Mouse (Mus musculus): ENCODE results near the gene Kcnk13. TPM values are rescaled to one million over a fixed set of nuclear protein-coding genes. Genes with fewer than 3 reads are reported as not detected.
A peak's percentile ranks its signal among the peaks of the same experiment; 100 is the strongest.

The Kcnk13 gene
- total RNA-seq, 2 experiments from 2014 or later = 0.10 to 0.38 TPM

DNA sequence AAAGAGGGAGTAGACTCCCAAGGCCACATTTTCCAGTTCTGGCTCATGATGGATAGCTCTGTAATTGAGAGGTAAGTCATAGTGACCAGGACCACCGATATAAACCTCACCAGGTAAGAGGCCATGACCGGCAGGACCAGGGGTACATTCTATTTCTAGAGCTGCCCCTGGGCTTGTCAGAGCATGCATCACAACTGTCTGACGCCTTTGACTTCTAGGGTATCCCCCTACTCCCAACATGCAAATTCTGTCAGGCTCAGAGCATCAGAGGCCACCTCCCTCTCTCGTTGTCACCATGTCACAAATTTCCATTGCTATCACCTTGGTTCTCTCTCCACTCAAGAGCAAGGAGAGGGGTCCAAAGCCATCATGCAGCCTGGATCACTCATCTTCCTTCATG is 126.5 kb downstream of the Kcnk13 start:
- DNase-seq = no peak

DNA sequence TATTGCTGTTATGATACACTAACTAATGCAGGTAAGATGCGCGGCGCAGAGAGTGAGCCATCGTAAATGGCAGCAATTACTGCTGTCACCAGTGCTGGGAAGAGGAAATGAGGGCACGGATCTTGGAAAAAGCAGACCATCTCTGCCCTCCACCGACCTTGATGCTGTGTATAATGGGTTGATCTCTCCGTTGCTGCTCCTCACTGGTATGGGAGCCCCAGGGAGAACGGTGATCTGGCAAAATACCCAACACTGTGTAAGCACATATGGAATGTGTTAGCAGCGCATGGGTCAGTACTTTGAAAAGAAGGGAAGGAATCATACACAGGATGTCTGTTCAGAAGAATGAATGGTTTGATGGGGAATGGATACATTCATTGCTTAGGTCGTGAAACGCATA is 128.7 kb downstream of the Kcnk13 start:
- no peak for DNase-seq

DNA sequence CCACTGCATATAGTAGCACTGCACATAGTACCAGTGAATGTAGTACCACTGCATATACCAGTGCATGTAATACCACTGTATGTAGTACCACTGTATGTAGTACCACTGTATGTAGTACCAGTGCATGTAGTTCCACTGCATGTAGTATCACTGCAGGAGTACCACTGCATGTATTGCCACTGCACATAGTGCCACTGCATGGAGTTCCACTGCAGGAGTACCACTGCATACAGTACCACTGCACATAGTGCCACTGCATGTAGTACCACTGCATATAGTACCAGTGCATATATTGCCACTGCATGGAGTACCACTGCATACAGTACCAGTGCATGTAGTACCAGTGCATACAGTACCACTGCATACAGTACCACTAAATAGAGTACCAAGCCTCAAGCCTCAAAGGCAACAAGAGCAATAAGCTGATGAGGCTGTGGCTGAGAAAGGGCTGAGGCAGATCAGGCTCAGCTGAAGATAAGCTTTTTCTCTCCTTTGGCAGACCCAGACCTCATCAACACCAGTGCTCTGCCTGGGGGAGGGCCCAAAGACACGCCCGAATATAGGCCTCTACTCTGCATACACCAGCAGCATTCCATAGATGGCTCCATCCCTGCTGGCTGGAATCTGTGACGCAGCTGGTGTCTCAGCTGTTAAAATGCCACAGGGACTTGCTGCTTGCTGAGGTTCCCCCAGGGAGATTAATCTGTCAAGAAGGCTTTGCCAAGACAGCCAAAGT is 135.8 kb downstream of the Kcnk13 start:
- DNase-seq = no peak

DNA sequence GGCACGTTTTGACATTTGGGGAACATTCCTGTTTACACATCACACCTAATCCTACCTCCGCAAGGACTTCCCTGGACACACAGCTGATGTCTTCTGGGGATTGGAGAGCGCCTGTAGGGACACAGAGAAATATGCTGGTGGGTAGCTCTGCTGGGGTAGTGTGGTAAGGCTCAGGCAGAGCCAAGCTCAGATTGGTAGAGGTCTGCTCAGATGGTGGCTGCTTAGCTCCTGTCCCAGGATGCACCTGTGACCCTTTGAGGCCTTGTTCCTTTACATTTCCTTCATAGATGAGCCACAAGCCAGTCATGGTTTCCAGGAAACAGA is 136.4 kb downstream of the Kcnk13 start:
- no peak for DNase-seq

DNA sequence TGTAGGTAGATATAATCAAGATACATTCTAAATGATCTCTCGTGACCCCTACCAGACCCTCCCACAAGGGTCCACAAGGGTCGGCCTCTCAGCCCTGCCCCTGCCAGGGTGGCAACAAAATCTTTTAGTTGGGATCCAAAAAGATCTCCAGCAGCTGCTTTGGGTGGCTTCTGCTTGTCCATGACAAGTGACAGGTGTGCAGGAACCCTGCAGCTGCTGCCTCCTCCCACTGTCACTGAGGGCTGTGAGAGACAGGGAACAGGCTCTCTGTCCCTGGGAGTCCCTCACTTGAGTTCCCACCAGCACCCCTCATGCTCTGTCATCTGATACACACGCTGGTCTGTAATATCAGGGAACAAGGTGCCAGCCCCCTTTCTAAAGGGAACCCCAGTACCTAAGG is 137.4 kb downstream of the Kcnk13 start:
- no peak for DNase-seq

DNA sequence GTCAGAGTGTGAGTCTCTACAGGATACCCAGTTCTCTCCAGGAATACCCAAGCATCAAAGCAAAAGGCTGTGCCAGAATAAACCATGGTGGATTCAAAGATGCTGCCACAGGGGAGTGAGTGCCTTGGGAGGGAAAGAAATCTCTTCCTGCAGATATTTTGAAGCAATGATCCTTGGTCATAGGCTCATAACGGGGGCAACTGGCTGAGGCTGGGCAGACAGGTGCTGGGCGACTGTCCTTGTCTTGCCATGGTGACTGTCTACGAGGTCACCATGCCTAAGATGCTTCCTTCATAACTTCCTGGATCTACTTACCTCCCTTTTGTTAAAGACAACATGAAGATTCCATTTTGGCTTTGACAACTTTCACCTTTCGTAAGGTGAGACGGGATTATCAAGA is 140.2 kb downstream of the Kcnk13 start:
- DNase-seq = no peak

DNA sequence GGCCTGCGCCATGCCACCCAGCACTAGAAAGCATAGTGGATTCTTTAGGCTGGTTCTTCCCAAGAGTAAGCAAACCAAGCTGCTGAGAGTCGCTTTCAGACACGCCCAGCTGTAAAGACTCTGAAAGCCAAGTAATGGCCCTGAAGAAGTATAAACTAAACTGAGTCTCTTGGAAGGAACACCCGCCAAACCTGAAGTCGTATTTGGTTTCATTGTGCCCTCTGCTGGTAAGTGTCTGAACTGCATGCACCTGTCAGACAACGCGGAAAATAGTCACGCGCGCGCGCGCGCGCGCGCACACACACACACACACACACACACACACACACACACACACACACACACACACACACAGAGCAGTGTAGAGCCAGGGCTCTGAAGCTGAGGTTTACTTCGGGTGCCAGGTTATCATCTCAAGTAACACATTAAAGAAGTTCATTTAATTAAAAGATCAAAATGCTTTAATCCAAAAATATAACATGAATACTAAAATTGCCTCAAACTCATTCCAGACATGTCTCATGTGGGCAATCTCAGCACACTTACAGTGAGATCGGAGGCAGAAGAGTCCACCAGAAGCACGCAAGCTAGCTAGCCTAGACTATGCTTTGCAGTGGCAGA is 142.1 kb downstream of the Kcnk13 start:
- DNase-seq = peak; percentile 42

DNA sequence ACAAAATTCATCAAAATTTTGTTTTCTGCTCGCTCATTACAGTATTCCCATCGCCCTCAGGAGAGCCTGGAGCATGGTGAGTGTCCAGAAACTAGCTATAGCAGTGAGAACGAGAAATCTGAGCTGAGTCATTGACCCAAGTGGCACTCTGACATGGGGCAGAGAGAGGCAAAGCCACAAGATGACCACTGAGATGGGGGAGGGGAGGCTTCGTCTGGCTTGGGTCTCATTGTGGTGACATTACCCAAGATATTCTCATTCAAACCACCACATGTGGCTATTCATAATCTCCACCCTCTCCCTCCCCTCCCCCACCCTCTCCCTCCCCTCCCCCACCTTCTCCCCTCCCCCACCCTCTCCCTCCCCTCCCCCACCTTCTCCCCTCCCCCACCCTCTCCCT is 143.1 kb downstream of the Kcnk13 start:
- no peak for DNase-seq

DNA sequence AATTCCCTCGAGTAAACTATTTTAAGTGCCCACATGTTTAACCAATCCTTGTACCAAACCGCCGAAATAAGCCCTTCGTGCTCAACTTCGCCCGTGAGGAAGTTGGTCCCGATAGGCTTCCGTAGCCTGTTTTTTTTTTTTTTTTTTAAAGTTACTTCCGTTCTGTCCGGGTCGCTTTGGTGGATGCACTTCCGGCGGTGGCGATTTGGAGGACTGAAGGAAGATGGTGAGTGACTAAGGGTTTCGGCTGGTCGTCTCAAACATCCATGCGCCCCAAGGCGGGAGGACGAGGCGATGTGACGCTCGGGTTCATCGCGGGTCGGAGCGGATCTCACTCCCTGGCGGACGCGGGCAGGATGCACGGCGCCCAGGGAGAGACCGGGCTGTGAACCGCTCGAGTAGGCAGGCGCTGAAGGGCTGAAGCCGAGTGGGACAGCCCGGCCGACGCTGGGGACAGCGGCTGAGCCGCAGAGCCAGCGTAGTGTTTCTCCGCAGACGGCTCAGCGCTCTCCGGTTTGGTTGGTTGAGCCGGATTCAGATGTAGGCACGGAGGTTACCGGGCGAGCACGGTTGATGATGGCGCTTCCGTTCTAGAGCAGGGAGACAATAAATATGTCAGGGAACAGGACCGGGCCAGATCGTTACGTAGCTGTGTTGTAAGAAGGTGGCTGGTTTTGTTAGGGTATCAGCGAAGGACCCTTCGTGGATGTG is 145.8 kb downstream of the Kcnk13 start, which contains the start of gene Psmc1:
Psmc1 (plus strand) TSS at position 169 of the 711 bp plus-strand sequence.
- DNase-seq = peak; percentile 74

Small RNA genes lying within 50 kb of the gene (microRNA-seq; reads per million reads assigned to microRNA genes)
- gene Gm23291 (ENCODE audit: borderline replicate concordance in 2 of 2) = 0 reads per million in 2 experiments

Other genes starting within 250 kb of the Kcnk13 start
- not detected for gene Efcab11, start 80.1 kb upstream of the Kcnk13 start, total RNA-seq (2021)
- 1 to 10 TPM; 4.0 to 5.2 TPM for gene Tdp1, start 80.0 kb upstream of the Kcnk13 start, total RNA-seq (2021)
- gene Psmc1, start 145.7 kb downstream of the Kcnk13 start, total RNA-seq (2021) = 100 to 1,000 TPM; 132 to 139 TPM
- 1 to 10 TPM; 5.7 to 6.5 TPM for gene Nrde2, start 195.2 kb downstream of the Kcnk13 start, total RNA-seq (2021)
- gene Calm1, start 234.9 kb downstream of the Kcnk13 start, total RNA-seq (2021) = 100 to 1,000 TPM; 351 to 515 TPM

Data from gastrocnemius, postnatal 25 days (tissue).